Mouse (Mus musculus) liver, embryonic 11.5 days (tissue): ENCODE data around the gene Scrn3. TPM values are rescaled to one million over a fixed set of nuclear protein-coding genes. Genes with fewer than 3 reads are reported as not detected.

Source experiments
- ATAC-seq: fragments of 200-750 bp; cut with Nextera tagmentation; replicated peaks from 2 replicates; pipeline ENCODE4 v1.8.0; 2017; ENCODE audit warnings: moderate number of reproducible peaks, mild to moderate bottlenecking, moderate TSS enrichment, moderate library complexity; ENCODE audit not compliant: low FRiP score
- DNase-seq: peaks from one replicate; pipeline ENCODE4 v3.0.0-alpha.2; 2017; ENCODE audit warnings: low spot score
- H3K27ac ChIP-seq: fragments of 300-500 bp; sonication (generic); 2 replicates; pipeline ENCODE4 v1.5.1; 2014; ENCODE audit warnings: mild to moderate bottlenecking, low read depth, low read length, control low read depth
- H3K27me3 ChIP-seq: fragments of 300-500 bp; sonication (generic); replicated peaks from 2 replicates; pipeline ENCODE4 v1.6.1; 2014; ENCODE audit warnings: low read length, mixed read lengths; ENCODE audit not compliant: control insufficient read depth, insufficient read depth
- H3K36me3 ChIP-seq: fragments of 300-500 bp; sonication (generic); 2 replicates; pipeline ENCODE4 v1.6.1; 2014; ENCODE audit warnings: mild to moderate bottlenecking, low read length, moderate library complexity, mixed read lengths; ENCODE audit not compliant: control insufficient read depth, insufficient read depth
- H3K4me1 ChIP-seq: fragments of 300-500 bp; sonication (generic); replicated peaks from 2 replicates; pipeline ENCODE4 v1.6.1; 2014; ENCODE audit warnings: low read length, mixed read lengths; ENCODE audit not compliant: control insufficient read depth, insufficient read depth
- H3K4me2 ChIP-seq: fragments of 300-500 bp; sonication (generic); 2 replicates; pipeline ENCODE4 v1.6.1; 2014; ENCODE audit warnings: mild to moderate bottlenecking, control low read depth, moderate library complexity
- H3K4me3 ChIP-seq: fragments of 300-500 bp; sonication (generic); 2 replicates; pipeline ENCODE4 v1.5.1; 2014; ENCODE audit warnings: low read depth, low read length, control low read depth
- H3K9ac ChIP-seq: fragments of 300-500 bp; sonication (generic); 2 replicates; pipeline ENCODE4 v1.6.1; 2014; ENCODE audit warnings: low read depth, low read length, control low read depth
- H3K9me3 ChIP-seq: fragments of 300-500 bp; sonication (generic); 2 replicates; pipeline ENCODE4 v1.6.1; 2016; ENCODE audit warnings: low read length, inconsistent platforms, mixed read lengths; ENCODE audit not compliant: control insufficient read depth
- WGBS: fragments of 180-500 bp; shearing (Covaris S2); extraction: QIAGEN DNeasy Blood & Tissue Kit; methylation state at CpG from one replicate; pipeline ENCODE4 v1.1.7; 2014; 5-methylcytosine and 5-hydroxymethylcytosine counted together
- polyA plus RNA-seq: library from polyadenylated mRNA; unstranded; fragments of >200 nt; fragmentation: Nextera tagmentation; extraction: Ambion mirVana; gene quantifications from 2 replicates; pipeline ENCODE4 v1.2.1, GENCODE M21; 2014

Gene Scrn3
- polyA plus RNA-seq, 1 experiment from 2014 or later, result 27.6 TPM

- DNase-seq (no peak), ATAC-seq (no peak)
- WGBS, result 3% methylated on average over 12 of the region's 12 CpGs
- no peaks in the 10 kb centered on the region for H3K9me3 ChIP-seq
- H3K27ac ChIP-seq, result no peak overlapping the region
- peaks cover 22% of the 10 kb centered on the region for H3K4me1 ChIP-seq
- H3K36me3 ChIP-seq, result no peaks in the 10 kb centered on the region
- peaks cover 98% of the 10 kb centered on the region for H3K27me3 ChIP-seq
- no peak overlapping the region for H3K4me3 ChIP-seq
- H3K9ac ChIP-seq, result no peak overlapping the region
- H3K4me2 ChIP-seq, result no peak overlapping the region
These were observed 44.1 kb upstream of the Scrn3 start for GRCm38 (mm10) chr2:73268281-73268680.

- peaks cover 28% of the 10 kb centered on the region for H3K4me1 ChIP-seq
- H3K4me3 ChIP-seq, result no peak overlapping the region
- WGBS, result 7% methylated on average over 8 of the region's 8 CpGs
- H3K27ac ChIP-seq, result no peak overlapping the region
- H3K36me3 ChIP-seq, result no peaks in the 10 kb centered on the region
- peaks cover 98% of the 10 kb centered on the region for H3K27me3 ChIP-seq
- H3K9me3 ChIP-seq, result no peaks in the 10 kb centered on the region
- H3K4me2 ChIP-seq, result no peak overlapping the region
- DNase-seq, result no peak
- no peak for ATAC-seq
- no peak overlapping the region for H3K9ac ChIP-seq
These were observed 43.5 kb upstream of the Scrn3 start for GRCm38 (mm10) chr2:73268836-73269395.

- no peaks in the 10 kb centered on the region for H3K36me3 ChIP-seq
- no peak for ATAC-seq
- peaks cover 98% of the 10 kb centered on the region for H3K27me3 ChIP-seq
- DNase-seq, result no peak
- H3K4me3 ChIP-seq, result no peak overlapping the region
- H3K9ac ChIP-seq, result no peak overlapping the region
- peaks cover 25% of the 10 kb centered on the region for H3K4me1 ChIP-seq
- H3K27ac ChIP-seq, result no peak overlapping the region
- H3K9me3 ChIP-seq, result no peaks in the 10 kb centered on the region
- 1% methylated on average over 17 of the region's 17 CpGs for WGBS
- H3K4me2 ChIP-seq, result no peak overlapping the region
These were observed 42.7 kb upstream of the Scrn3 start for GRCm38 (mm10) chr2:73269666-73270065.

- DNase-seq (no peak), ATAC-seq (no peak)
- Histone ChIP-seq H3K4me1 (peaks cover 23% of the 10 kb centered on the region), H3K36me3 (no peaks in the 10 kb centered on the region), H3K27me3 (peaks cover 95% of the 10 kb centered on the region), H3K27ac (no peak overlapping the region), H3K9me3 (no peaks in the 10 kb centered on the region), H3K4me2 (no peak overlapping the region), H3K9ac (no peak overlapping the region), H3K4me3 (no peak overlapping the region)
- under 1% methylated on average over 14 of the region's 14 CpGs for WGBS
These were observed 42.3 kb upstream of the Scrn3 start for GRCm38 (mm10) chr2:73270071-73270592.

- no peaks in the 10 kb centered on the region for H3K9me3 ChIP-seq
- H3K27ac ChIP-seq, result no peak overlapping the region
- no peak overlapping the region for H3K9ac ChIP-seq
- H3K4me2 ChIP-seq, result peak overlapping the region; percentile 77
- DNase-seq, result peak; percentile 61
- H3K36me3 ChIP-seq, result no peaks in the 10 kb centered on the region
- H3K27me3 ChIP-seq, result peaks cover 92% of the 10 kb centered on the region
- H3K4me3 ChIP-seq, result peak overlapping the region; percentile 14; the same call in 1 of the 2 replicates
- WGBS, result 1% methylated on average over 38 of the region's 38 CpGs
- ATAC-seq, result no peak
- H3K4me1 ChIP-seq, result peaks cover 23% of the 10 kb centered on the region
These were observed 41.6 kb upstream of the Scrn3 start for GRCm38 (mm10) chr2:73270593-73271458.

- no peak within 1 kb of the TSS for H3K9ac ChIP-seq
- peak; percentile 64 for DNase-seq
- peak within 1 kb of the TSS; percentile 49 for H3K4me3 ChIP-seq
- H3K36me3 ChIP-seq, result no peaks in the 10 kb centered on the region
- under 1% methylated on average over 48 of the region's 48 CpGs for WGBS
- H3K4me1 ChIP-seq, result peaks cover 23% of the 10 kb centered on the region
- ATAC-seq, result peak; percentile 49; the same call in 1 of the 2 replicates
- no peak within 1 kb of the TSS for H3K27ac ChIP-seq
- H3K4me2 ChIP-seq, result peak within 1 kb of the TSS; percentile 77
- peaks cover 92% of the 10 kb centered on the region for H3K27me3 ChIP-seq
- no peaks in the 10 kb centered on the region for H3K9me3 ChIP-seq
These were observed 40.8 kb upstream of the Scrn3 start, which contains the start of gene Sp9 for GRCm38 (mm10) chr2:73271459-73272161. Sp9 (plus strand) TSS chr2:73271925.

GRCm38 (mm10) chr2:73272351-73273248, 39.8 kb upstream of the Scrn3 start:
- H3K9me3 ChIP-seq, result no peaks in the 10 kb centered on the region
- DNase-seq (peak; percentile 63), ATAC-seq (no peak)
- under 1% methylated on average over 55 of the region's 55 CpGs for WGBS
- 0 out of 2 replicates have a peak overlapping the region, but pooled peaks have one; percentile 25 for H3K9ac ChIP-seq
- no peaks in the 10 kb centered on the region for H3K36me3 ChIP-seq
- H3K4me2 ChIP-seq, result peak overlapping the region; percentile 77
- H3K4me3 ChIP-seq, result peak overlapping the region; percentile 49
- no peak overlapping the region for H3K27ac ChIP-seq
- peaks cover 93% of the 10 kb centered on the region for H3K27me3 ChIP-seq
- H3K4me1 ChIP-seq, result peaks cover 23% of the 10 kb centered on the region
